Mouse (Mus musculus): ENCODE measurements around the gene Hoxb7. TPM values are rescaled to one million over a fixed set of nuclear protein-coding genes. Genes with fewer than 3 reads are reported as not detected.
A peak's percentile ranks its signal among the peaks of the same experiment; 100 is the strongest.

Gene Hoxb7
- polyA plus RNA-seq, 1 experiment from 2014 or later, result 12.4 TPM

GRCm38 (mm10) chr11:96281855-96282570 lies 4.4 kb upstream of the Hoxb7 start, which contains the start of gene Hoxb8:
TSS of gene Hoxb8 (plus strand) at chr11:96281905.
- no peak for ATAC-seq
- 4% methylated on average over 27 of the region's 27 CpGs for WGBS
- Histone ChIP-seq H3K4me3 (replicated peaks) (peak within 1 kb of the TSS; percentile 54), H3K9ac (peak within 1 kb of the TSS; percentile 64; the same call in 1 of the 2 replicates), H3K27ac (no peak within 1 kb of the TSS), H3K4me2 (replicated peaks) (peak within 1 kb of the TSS; percentile 81), H3K36me3 (no peaks in the 10 kb centered on the region), H3K9me3 (no peaks in the 10 kb centered on the region), H3K27me3 (replicated peaks) (peaks cover 54% of the 10 kb centered on the region), H3K4me1 (replicated peaks) (peaks cover 26% of the 10 kb centered on the region)

GRCm38 (mm10) chr11:96282795-96283430 lies 3.5 kb upstream of the Hoxb7 start:
- no peaks in the 10 kb centered on the region for H3K36me3 ChIP-seq
- H3K4me2 ChIP-seq (replicated peaks), result peak overlapping the region; percentile 81
- H3K27ac ChIP-seq, result peak overlapping the region; percentile 77
- H3K9ac ChIP-seq, result peak overlapping the region; percentile 64
- H3K9me3 ChIP-seq, result no peaks in the 10 kb centered on the region
- peaks cover 23% of the 10 kb centered on the region for H3K4me1 ChIP-seq (replicated peaks)
- under 1% methylated on average over 49 of the region's 49 CpGs for WGBS
- peaks cover 51% of the 10 kb centered on the region for H3K27me3 ChIP-seq (replicated peaks)
- peak overlapping the region; percentile 54 for H3K4me3 ChIP-seq (replicated peaks)
- no peak for ATAC-seq

GRCm38 (mm10) chr11:96284041-96284749 lies 2.2 kb upstream of the Hoxb7 start:
- WGBS, result 2% methylated on average over 49 of the region's 49 CpGs
- no peaks in the 10 kb centered on the region for H3K36me3 ChIP-seq
- ATAC-seq, result peak; percentile 37
- H3K9me3 ChIP-seq, result no peaks in the 10 kb centered on the region
- peak overlapping the region; percentile 81 for H3K4me2 ChIP-seq (replicated peaks)
- H3K27me3 ChIP-seq (replicated peaks), result peaks cover 53% of the 10 kb centered on the region
- peak overlapping the region; percentile 91 for H3K27ac ChIP-seq
- peaks cover 18% of the 10 kb centered on the region for H3K4me1 ChIP-seq (replicated peaks)
- peak overlapping the region; percentile 54 for H3K4me3 ChIP-seq (replicated peaks)
- peak overlapping the region; percentile 64 for H3K9ac ChIP-seq

- ATAC-seq, result peak; percentile 83
- Histone ChIP-seq H3K27ac (peak overlapping the region; percentile 91), H3K4me1 (replicated peaks) (peaks cover 17% of the 10 kb centered on the region), H3K4me3 (replicated peaks) (peak overlapping the region; percentile 54), H3K9me3 (no peaks in the 10 kb centered on the region), H3K36me3 (no peaks in the 10 kb centered on the region), H3K27me3 (replicated peaks) (peaks cover 49% of the 10 kb centered on the region), H3K4me2 (replicated peaks) (peak overlapping the region; percentile 81), H3K9ac (peak overlapping the region; percentile 64)
- 1% methylated on average over 37 of the region's 37 CpGs for WGBS
These were observed 1.4 kb upstream of the Hoxb7 start for GRCm38 (mm10) chr11:96284774-96285734.

- Histone ChIP-seq H3K4me2 (replicated peaks) (peak overlapping the region; percentile 81), H3K9ac (peak overlapping the region; percentile 74), H3K4me1 (replicated peaks) (peaks cover 17% of the 10 kb centered on the region), H3K27ac (peak overlapping the region; percentile 91), H3K36me3 (no peaks in the 10 kb centered on the region), H3K9me3 (no peaks in the 10 kb centered on the region), H3K27me3 (replicated peaks) (peaks cover 46% of the 10 kb centered on the region), H3K4me3 (replicated peaks) (peak overlapping the region; percentile 54)
- ATAC-seq, result no peak
- 1% methylated on average over 55 of the region's 55 CpGs for WGBS
These were observed 439 bp downstream of the Hoxb7 start for GRCm38 (mm10) chr11:96286739-96287385.

GRCm38 (mm10) chr11:96287411-96287810 lies 988 bp downstream of the Hoxb7 start:
- H3K9me3 ChIP-seq, result no peaks in the 10 kb centered on the region
- H3K4me3 ChIP-seq (replicated peaks), result peak overlapping the region; percentile 54
- WGBS, result 7% methylated on average over 9 of the region's 9 CpGs
- peaks cover 50% of the 10 kb centered on the region for H3K27me3 ChIP-seq (replicated peaks)
- H3K4me2 ChIP-seq (replicated peaks), result peak overlapping the region; percentile 81
- no peaks in the 10 kb centered on the region for H3K36me3 ChIP-seq
- H3K27ac ChIP-seq, result peak overlapping the region; percentile 91; the same call in 1 of the 2 replicates
- peak overlapping the region; percentile 74 for H3K9ac ChIP-seq
- no peak for ATAC-seq
- H3K4me1 ChIP-seq (replicated peaks), result peaks cover 17% of the 10 kb centered on the region

GRCm38 (mm10) chr11:96288455-96289221 lies 2.2 kb downstream of the Hoxb7 start:
- 46% methylated on average over 1 of the region's 1 CpGs for WGBS

GRCm38 (mm10) chr11:96289293-96289692 lies 2.9 kb downstream of the Hoxb7 start:
- ATAC-seq, result no peak
- Histone ChIP-seq H3K36me3 (no peaks in the 10 kb centered on the region), H3K4me3 (replicated peaks) (no peak overlapping the region), H3K27ac (no peak overlapping the region), H3K9me3 (no peaks in the 10 kb centered on the region), H3K9ac (no peak overlapping the region), H3K4me2 (replicated peaks) (no peak overlapping the region), H3K4me1 (replicated peaks) (peaks cover 10% of the 10 kb centered on the region; the same call in 1 of the 2 replicates), H3K27me3 (replicated peaks) (peaks cover 58% of the 10 kb centered on the region)
- 39% methylated on average over 21 of the region's 21 CpGs for WGBS

More at GRCm38 (mm10) chr11:96288455-96289221, 2.2 kb downstream of the Hoxb7 start:
- H3K9me3 ChIP-seq, result no peaks in the 10 kb centered on the region
- H3K27me3 ChIP-seq (replicated peaks), result peaks cover 55% of the 10 kb centered on the region
- ATAC-seq, result no peak
- no peaks in the 10 kb centered on the region for H3K36me3 ChIP-seq
- H3K27ac ChIP-seq, result no peak overlapping the region
- no peak overlapping the region for H3K4me3 ChIP-seq (replicated peaks)
- peaks cover 10% of the 10 kb centered on the region; the same call in 1 of the 2 replicates for H3K4me1 ChIP-seq (replicated peaks)
- H3K9ac ChIP-seq, result no peak overlapping the region
- no peak overlapping the region for H3K4me2 ChIP-seq (replicated peaks)

- H3K4me3 ChIP-seq (replicated peaks), result no peak overlapping the region
These were observed 3.4 kb downstream of the Hoxb7 start for GRCm38 (mm10) chr11:96289837-96290236.

GRCm38 (mm10) chr11:96290705-96291355 lies 4.4 kb downstream of the Hoxb7 start:
- WGBS, result 36% methylated on average over 17 of the region's 17 CpGs
- Histone ChIP-seq H3K36me3 (no peaks in the 10 kb centered on the region), H3K9ac (no peak overlapping the region), H3K27me3 (replicated peaks) (peaks cover 63% of the 10 kb centered on the region), H3K4me1 (replicated peaks) (peaks cover 21% of the 10 kb centered on the region), H3K4me3 (replicated peaks) (no peak overlapping the region), H3K4me2 (replicated peaks) (0 out of 2 replicates have a peak overlapping the region, but pooled peaks have one; percentile 1), H3K27ac (peak overlapping the region; percentile 7; the same call in 1 of the 2 replicates), H3K9me3 (no peaks in the 10 kb centered on the region)
- ATAC-seq, result no peak

More at GRCm38 (mm10) chr11:96289837-96290236, 3.4 kb downstream of the Hoxb7 start:
- no peak overlapping the region for H3K9ac ChIP-seq
- H3K4me2 ChIP-seq (replicated peaks), result no peak overlapping the region
- peaks cover 59% of the 10 kb centered on the region for H3K27me3 ChIP-seq (replicated peaks)
- no peak for ATAC-seq
- no peaks in the 10 kb centered on the region for H3K36me3 ChIP-seq
- WGBS, result 47% methylated on average over 6 of the region's 6 CpGs
- H3K9me3 ChIP-seq, result no peaks in the 10 kb centered on the region
- H3K4me1 ChIP-seq (replicated peaks), result peaks cover 13% of the 10 kb centered on the region; the same call in 1 of the 2 replicates
- H3K27ac ChIP-seq, result no peak overlapping the region

All from intestine, embryonic 15.5 days (tissue).